In the genomic region with DNA sequence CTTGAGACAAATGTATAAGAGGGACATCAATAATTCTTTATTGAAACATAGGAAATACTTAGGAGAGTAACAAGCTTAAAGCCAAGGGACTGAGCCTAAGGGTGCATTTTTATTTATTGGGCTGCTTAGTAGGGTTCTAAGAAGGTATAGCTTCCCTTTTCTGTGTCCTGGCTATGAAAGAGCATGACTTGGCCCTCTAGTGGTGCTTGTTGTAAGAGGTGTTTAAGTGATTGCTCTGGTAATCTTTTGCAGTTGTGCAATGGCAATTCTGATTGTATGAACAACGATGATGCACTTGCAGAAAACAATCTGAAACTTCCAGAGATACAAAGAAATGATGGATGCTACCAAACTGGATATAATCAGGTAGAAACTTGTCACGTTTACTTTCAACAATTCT, we compare ENCODE assay signal across 9 mouse cellular contexts. TPM values are rescaled to one million over a fixed set of nuclear protein-coding genes. Genes with fewer than 3 reads are reported as not detected.
DNase-seq lines count a peak whose midpoint lies in the region; ATAC-seq and TF ChIP-seq lines count a peak whose summit lies in the region.
"Had no signal": no experiment of that assay in that cellular context is flagged by ENCODE, and none has a peak within 500 bp of the region (broad histone marks: within the 10 kb centered on the region; RNA-seq: fewer than 3 reads in every experiment).

No protein-coding gene starts in this region.

- no peak for TF ChIP-seq EP300 in heart, postnatal 0 days (IDR thresholded peaks at IDR 0.05; ENCODE audit: low read depth)

- H3K9ac ChIP-seq in heart, postnatal 0 days (replicated peaks; ENCODE audit: low read depth, low read length) = no peak overlapping the region
- H3K9ac ChIP-seq in heart, embryonic 11.5 days (ENCODE audit: low read depth, low read length) = no peak overlapping the region

- no peak for TF ChIP-seq POLR2A in brain, embryonic 14.5 days (IDR thresholded peaks at IDR 0.05; ENCODE audit: borderline replicate concordance, extremely low read depth, insufficient read depth, insufficient read length, poor library complexity, severe bottlenecking)

- TF ChIP-seq CTCF in heart, postnatal 0 days (IDR thresholded peaks at IDR 0.05; ENCODE audit: low read depth) = peak; percentile 64
- peak; percentile 28; the same call in 1 of the 2 replicates for TF ChIP-seq CTCF in brain, embryonic 14.5 days (IDR thresholded peaks at IDR 0.05; ENCODE audit: borderline replicate concordance, extremely low read depth, insufficient read depth, insufficient read length)

- no peak for ATAC-seq in heart, postnatal 0 days (ENCODE audit: insufficient read depth, low read depth)
- no peak for ATAC-seq in heart, embryonic 11.5 days (replicated peaks; ENCODE audit: insufficient number of reproducible peaks, low FRiP score, low TSS enrichment)

- peaks cover 6% of the 10 kb centered on the region; the same call in 1 of the 2 replicates for H3K4me1 ChIP-seq in heart, postnatal 0 days (ENCODE audit: control insufficient read depth, insufficient read depth)
- no peaks in the 10 kb centered on the region for H3K4me1 ChIP-seq in heart, embryonic 11.5 days (ENCODE audit: control insufficient read depth, insufficient read depth, low read length)

- peak; percentile 52 for DNase-seq in heart, postnatal 0 days (ENCODE audit: low spot score)
- DNase-seq in right cerebral cortex, adult 18-20 months = peak; percentile 4
- DNase-seq in right cerebral cortex, postnatal 14 days = no peak
- DNase-seq in brain, embryonic 14.5 days (ENCODE audit: low read depth) = peak; percentile 47
- peak; percentile 14 for DNase-seq in mesoderm, embryonic 11.5 days (ENCODE audit: low read depth, low spot score)
- DNase-seq in gastrocnemius, postnatal 4 days (ENCODE audit: low spot score in 2 of 2) = no peak
- no peak for DNase-seq in gastrocnemius, postnatal 25 days

- no peaks in the 10 kb centered on the region for H3K36me3 ChIP-seq in heart, postnatal 0 days (replicated peaks; ENCODE audit: control insufficient read depth, insufficient read depth, low read length)
- no peaks in the 10 kb centered on the region for H3K36me3 ChIP-seq in heart, embryonic 11.5 days (ENCODE audit: control insufficient read depth, insufficient read depth, low read length)

- no peaks in the 10 kb centered on the region for H3K27me3 ChIP-seq in heart, postnatal 0 days (ENCODE audit: control insufficient read depth, insufficient read depth, low read length)
- no peaks in the 10 kb centered on the region for H3K27me3 ChIP-seq in heart, embryonic 11.5 days (ENCODE audit: control insufficient read depth, insufficient read depth, low read length)

- WGBS in heart, postnatal 0 days = 45% methylated on average over 2 of the region's 2 CpGs
- WGBS in heart, embryonic 11.5 days (ENCODE audit: insufficient replicate concordance) = 55% methylated on average over 2 of the region's 2 CpGs

- no peaks in the 10 kb centered on the region for H3K9me3 ChIP-seq in heart, postnatal 0 days (replicated peaks; ENCODE audit: control insufficient read depth, low read length)
- no peaks in the 10 kb centered on the region for H3K9me3 ChIP-seq in heart, embryonic 11.5 days (replicated peaks; ENCODE audit: control insufficient read depth, low read length)

- H3K4me2 ChIP-seq in heart, postnatal 0 days (ENCODE audit: low read depth, low read length) = no peak overlapping the region
- H3K4me2 ChIP-seq in heart, embryonic 11.5 days = no peak overlapping the region

- no peak overlapping the region for H3K4me3 ChIP-seq in heart, postnatal 0 days (ENCODE audit: low read depth, low read length)
- no peak overlapping the region for H3K4me3 ChIP-seq in heart, embryonic 11.5 days (ENCODE audit: low read depth, low read length)

- H3K27ac ChIP-seq in heart, postnatal 0 days (ENCODE audit: low read depth) = no peak overlapping the region
- no peak overlapping the region for H3K27ac ChIP-seq in heart, embryonic 11.5 days (ENCODE audit: low read depth, low read length)

RNA-seq across cellular contexts. Expression of a gene that starts 1.7 kb away (rescaled TPM):
- total RNA-seq in heart, postnatal 0 days (2014; rRNA removed; ENCODE audit: low replicate concordance) = 0.81 TPM in 1 of 2 replicates, not detected in the other
- 0.58 and 0.64 TPM in 2 replicates for polyA plus RNA-seq in heart, postnatal 0 days (2015; fragmentation: Nextera tagmentation; extraction: Ambion mirVana)
- 0.14 TPM in 1 of 2 replicates, not detected in the other for polyA plus RNA-seq in heart, embryonic 11.5 days (2014; fragmentation: Nextera tagmentation; extraction: Ambion mirVana)
- not detected in 2 replicates for polyA plus RNA-seq in brain, embryonic 14.5 days (2012; rRNA removed)
- total RNA-seq in gastrocnemius, postnatal 4 days (2021) = not detected
- not detected for total RNA-seq in gastrocnemius, postnatal 25 days (2021)
- total RNA-seq: layer of hippocampus, postnatal 14 days had no signal

RNA-seq across cellular contexts. Expression of a gene that starts 58.8 kb away (rescaled TPM):
- total RNA-seq in heart, postnatal 0 days (2014; rRNA removed; ENCODE audit: low replicate concordance) = 14.7 and 27.6 TPM in 2 replicates
- polyA plus RNA-seq in heart, postnatal 0 days (2015; fragmentation: Nextera tagmentation; extraction: Ambion mirVana) = 48.1 and 50.0 TPM in 2 replicates
- 158 and 173 TPM in 2 replicates for polyA plus RNA-seq in heart, embryonic 11.5 days (2014; fragmentation: Nextera tagmentation; extraction: Ambion mirVana)
- polyA plus RNA-seq in brain, embryonic 14.5 days (2012; rRNA removed) = 43.0 and 72.7 TPM in 2 replicates
- 10 to 100 TPM; 40.8 to 41.2 TPM for total RNA-seq in gastrocnemius, postnatal 4 days (2021)
- total RNA-seq in gastrocnemius, postnatal 25 days (2021) = 1 to 10 TPM; 1.8 to 5.1 TPM

Comparison
In these comparisons a context has a peak if more than half of its experiments do, and no peak if none do; other contexts are left out.
1. DNase-seq: peak in heart, postnatal 0 days (single experiment), right cerebral cortex, adult 18-20 months (single experiment), brain, embryonic 14.5 days (single experiment) and mesoderm, embryonic 11.5 days (single experiment); none in right cerebral cortex, postnatal 14 days (single experiment), gastrocnemius, postnatal 4 days (0 of 2) and gastrocnemius, postnatal 25 days (single experiment).